Mouse (Mus musculus): ENCODE data around the gene Ankra2. TPM values are rescaled to one million over a fixed set of nuclear protein-coding genes. Genes with fewer than 3 reads are reported as not detected.

The Ankra2 gene
- polyA plus RNA-seq (2016; fragmentation: Nextera tagmentation; extraction: Ambion mirVana), result 42.2 and 44.8 TPM in 2 replicates

DNA sequence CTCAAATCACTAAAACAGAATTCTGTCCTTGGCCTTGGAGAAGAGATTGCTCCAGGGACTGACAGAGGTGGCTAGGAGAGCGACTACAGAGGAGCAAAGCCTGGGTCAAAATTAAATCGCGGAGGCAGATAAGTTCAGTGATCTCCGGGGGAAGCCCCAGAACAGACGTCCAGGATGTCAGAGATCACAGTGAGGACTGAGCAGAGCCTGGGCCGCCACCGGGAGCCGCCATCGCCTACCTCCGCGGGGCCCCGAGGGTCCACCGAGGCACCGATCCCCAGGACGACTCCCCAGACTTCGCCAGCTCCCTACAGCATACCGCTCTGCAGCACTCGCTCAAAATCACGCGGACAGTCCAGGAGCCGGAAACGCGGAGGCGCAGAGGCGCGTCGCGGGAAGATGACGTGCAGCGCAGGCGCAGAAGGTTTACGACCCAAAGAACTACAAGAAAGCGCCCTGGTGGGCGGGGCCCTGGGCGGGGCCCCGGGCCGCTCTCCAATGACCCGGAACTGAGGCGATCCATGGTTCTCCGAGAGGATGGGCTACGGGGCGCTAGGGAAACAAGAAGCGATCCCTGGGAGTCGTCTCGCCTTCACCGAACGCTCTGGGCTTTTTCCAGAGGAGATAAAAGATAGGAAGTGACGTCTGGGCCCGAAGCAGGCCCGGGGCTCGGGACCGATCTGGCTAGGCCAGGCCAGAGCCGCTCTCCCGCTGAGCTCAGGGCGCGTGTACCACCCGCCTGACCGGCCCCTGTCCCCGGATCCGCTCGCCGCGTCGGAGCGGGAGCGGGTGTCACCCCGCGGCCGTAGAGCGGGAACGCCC, at the start of gene Ankra2, which contains the start of gene Utp15:
Ankra2 (plus strand) TSS at position 439 of the 822 bp plus-strand sequence.
Utp15 (minus strand) TSS at position 406 of the 822 bp plus-strand sequence.
- H3K4me3 ChIP-seq, result peak within 1 kb of the TSS; percentile 65
- WGBS, result under 1% methylated on average over 71 of the region's 71 CpGs
- no peaks in the 10 kb centered on the region for H3K27me3 ChIP-seq
- H3K4me1 ChIP-seq, result peaks cover 18% of the 10 kb centered on the region
- H3K9me3 ChIP-seq (replicated peaks), result no peaks in the 10 kb centered on the region
- H3K36me3 ChIP-seq, result peaks cover 23% of the 10 kb centered on the region
- peak within 1 kb of the TSS; percentile 86 for H3K9ac ChIP-seq
- H3K4me2 ChIP-seq (replicated peaks), result peak within 1 kb of the TSS; percentile 91
- H3K27ac ChIP-seq, result peak within 1 kb of the TSS; percentile 95
- peak; percentile 99 for ATAC-seq (ENCODE audit: low FRiP score)

DNA sequence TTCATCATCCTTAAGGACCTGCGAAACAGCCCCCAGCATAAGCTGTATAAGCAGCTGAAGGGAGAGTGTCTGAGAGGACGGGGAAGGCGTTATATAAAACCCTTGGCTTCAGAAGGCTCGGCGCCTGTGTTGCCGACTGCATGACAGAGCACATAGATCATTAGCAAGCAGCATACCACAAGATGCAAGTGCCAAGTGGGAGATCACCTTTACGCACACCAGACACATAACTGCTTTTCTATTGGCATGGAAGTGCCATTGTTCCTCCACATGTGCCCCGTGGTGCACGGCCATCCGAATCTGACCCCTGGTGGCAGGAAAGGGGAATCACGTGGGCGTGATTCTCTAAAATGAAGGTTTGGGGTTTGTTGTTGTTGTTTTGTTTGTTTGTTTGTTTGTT, 40.0 kb upstream of the Ankra2 start:
- H3K27me3 ChIP-seq, result 0 out of 2 replicates have a peak, but pooled peaks cover 2% of the 10 kb centered on the region
- H3K9me3 ChIP-seq (replicated peaks), result no peaks in the 10 kb centered on the region
- no peak for ATAC-seq (ENCODE audit: low FRiP score)
- H3K4me1 ChIP-seq, result no peaks in the 10 kb centered on the region
- 0 out of 2 replicates have a peak overlapping the region, but pooled peaks have one; percentile 9 for H3K4me2 ChIP-seq (replicated peaks)
- H3K27ac ChIP-seq, result no peak overlapping the region
- no peak overlapping the region for H3K4me3 ChIP-seq
- WGBS, result 43% methylated on average over 12 of the region's 12 CpGs
- H3K36me3 ChIP-seq, result no peaks in the 10 kb centered on the region
- H3K9ac ChIP-seq, result no peak overlapping the region

DNA sequence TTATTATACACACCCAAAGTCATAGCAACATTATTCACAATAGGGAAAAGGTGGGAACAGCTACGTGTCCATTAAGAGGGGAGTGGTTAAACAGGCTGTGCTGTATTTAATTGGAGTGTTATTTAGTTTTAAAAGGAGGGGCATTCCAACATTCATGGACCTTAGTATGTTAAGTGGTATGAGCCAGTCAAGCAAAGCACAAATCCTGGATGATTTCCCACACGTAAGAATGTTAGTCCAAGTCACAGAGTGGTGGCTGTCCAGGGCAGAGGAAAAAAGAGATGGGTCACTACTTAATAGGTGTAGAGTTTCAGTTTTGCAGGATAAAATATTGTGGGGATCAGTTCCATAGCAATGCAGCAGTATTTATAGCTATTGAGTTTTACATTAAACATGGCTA, 36.6 kb upstream of the Ankra2 start:
- Histone ChIP-seq H3K4me1 (no peaks in the 10 kb centered on the region), H3K27ac (no peak overlapping the region), H3K9me3 (replicated peaks) (no peaks in the 10 kb centered on the region), H3K27me3 (no peaks in the 10 kb centered on the region), H3K36me3 (no peaks in the 10 kb centered on the region), H3K4me2 (replicated peaks) (no peak overlapping the region), H3K4me3 (no peak overlapping the region), H3K9ac (no peak overlapping the region)
- 84% methylated on average over 2 of the region's 2 CpGs for WGBS
- no peak for ATAC-seq (ENCODE audit: low FRiP score)

DNA sequence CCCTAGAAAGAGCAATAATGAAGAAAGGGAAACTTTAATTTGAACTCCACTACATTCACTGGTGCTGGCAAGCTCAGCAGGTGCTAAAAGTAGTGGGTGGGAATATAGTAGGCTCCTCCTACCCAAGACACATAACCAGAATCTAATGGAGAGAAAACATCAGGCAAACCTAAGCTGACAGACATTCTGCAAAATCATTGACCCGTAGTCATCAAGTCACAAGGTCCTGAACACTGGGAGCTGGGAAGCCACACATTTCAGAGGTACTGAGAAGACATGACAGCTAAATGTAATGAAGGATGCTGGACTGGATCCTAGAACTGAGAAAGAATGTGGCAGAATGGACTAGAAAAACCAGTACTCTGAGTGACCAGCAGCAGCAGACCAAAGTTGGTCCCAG, 32.4 kb upstream of the Ankra2 start:
- H3K27me3 ChIP-seq, result no peaks in the 10 kb centered on the region
- H3K4me2 ChIP-seq (replicated peaks), result no peak overlapping the region
- H3K4me1 ChIP-seq, result no peaks in the 10 kb centered on the region
- WGBS, result 88% methylated on average over 1 of the region's 1 CpGs
- H3K9ac ChIP-seq, result no peak overlapping the region
- H3K36me3 ChIP-seq, result no peaks in the 10 kb centered on the region
- ATAC-seq (ENCODE audit: low FRiP score), result no peak
- no peaks in the 10 kb centered on the region for H3K9me3 ChIP-seq (replicated peaks)
- H3K4me3 ChIP-seq, result no peak overlapping the region
- no peak overlapping the region for H3K27ac ChIP-seq

DNA sequence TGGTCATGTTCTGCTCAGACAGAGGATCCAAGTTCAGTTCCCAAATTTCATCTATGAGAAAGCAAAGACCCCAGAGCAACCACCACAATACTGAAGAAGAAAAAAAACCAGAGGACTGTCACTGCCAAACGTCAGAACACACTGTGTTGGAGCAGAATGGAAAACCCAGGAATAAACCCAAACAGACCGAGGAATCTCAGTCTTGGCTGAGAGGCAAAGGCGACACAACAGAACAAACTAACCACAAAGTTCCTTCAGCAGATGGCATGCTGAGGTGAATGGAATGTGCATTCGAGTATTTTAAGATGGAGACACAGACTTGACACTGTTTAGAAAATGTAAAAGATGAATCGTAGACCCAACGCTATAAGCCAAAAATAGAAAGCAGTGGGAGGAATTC, 27.4 kb upstream of the Ankra2 start:
- Histone ChIP-seq H3K4me2 (replicated peaks) (no peak overlapping the region), H3K36me3 (no peaks in the 10 kb centered on the region), H3K4me3 (no peak overlapping the region), H3K9ac (no peak overlapping the region), H3K4me1 (no peaks in the 10 kb centered on the region), H3K9me3 (replicated peaks) (no peaks in the 10 kb centered on the region), H3K27me3 (0 out of 2 replicates have a peak, but pooled peaks cover 2% of the 10 kb centered on the region), H3K27ac (no peak overlapping the region)
- ATAC-seq (ENCODE audit: low FRiP score), result no peak
- 80% methylated on average over 6 of the region's 6 CpGs for WGBS

DNA sequence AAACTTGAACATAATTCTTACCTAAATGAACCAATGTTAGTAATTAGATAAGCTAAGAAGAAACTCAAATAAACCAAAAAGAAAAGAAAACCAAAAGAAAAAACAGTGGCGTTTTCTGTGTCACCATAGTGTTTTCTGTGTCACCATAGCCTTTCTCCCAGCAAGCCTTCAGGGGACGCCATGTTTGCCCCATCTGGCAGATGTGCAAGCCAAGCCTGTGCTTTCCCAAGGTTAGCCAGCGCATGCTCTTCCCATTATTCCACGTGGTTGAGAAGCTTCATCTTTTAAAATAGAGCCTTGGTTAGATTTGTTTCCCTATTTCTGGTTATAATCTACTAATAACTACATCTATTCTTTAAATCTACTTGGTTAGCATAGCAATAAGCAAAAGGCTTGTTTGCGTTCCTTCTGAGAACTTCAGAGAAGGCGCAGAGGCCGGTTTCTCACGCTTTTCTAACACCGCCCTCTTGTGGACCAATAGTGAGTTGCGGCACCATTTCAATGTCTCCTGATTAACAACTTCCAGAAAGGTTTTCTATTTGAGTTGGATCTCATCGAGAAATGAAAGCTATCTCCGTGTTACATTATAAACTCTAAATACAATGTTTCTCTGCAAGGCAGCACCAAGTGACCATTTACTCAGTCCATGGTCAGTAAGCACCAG, 22.8 kb upstream of the Ankra2 start:
- WGBS, result 21% methylated on average over 12 of the region's 12 CpGs
- Histone ChIP-seq H3K9ac (no peak overlapping the region), H3K4me2 (replicated peaks) (no peak overlapping the region), H3K36me3 (no peaks in the 10 kb centered on the region), H3K4me3 (no peak overlapping the region), H3K4me1 (0 out of 2 replicates have a peak, but pooled peaks cover 5% of the 10 kb centered on the region), H3K27ac (no peak overlapping the region), H3K9me3 (replicated peaks) (no peaks in the 10 kb centered on the region), H3K27me3 (0 out of 2 replicates have a peak, but pooled peaks cover 2% of the 10 kb centered on the region)
- no peak for ATAC-seq (ENCODE audit: low FRiP score)

DNA sequence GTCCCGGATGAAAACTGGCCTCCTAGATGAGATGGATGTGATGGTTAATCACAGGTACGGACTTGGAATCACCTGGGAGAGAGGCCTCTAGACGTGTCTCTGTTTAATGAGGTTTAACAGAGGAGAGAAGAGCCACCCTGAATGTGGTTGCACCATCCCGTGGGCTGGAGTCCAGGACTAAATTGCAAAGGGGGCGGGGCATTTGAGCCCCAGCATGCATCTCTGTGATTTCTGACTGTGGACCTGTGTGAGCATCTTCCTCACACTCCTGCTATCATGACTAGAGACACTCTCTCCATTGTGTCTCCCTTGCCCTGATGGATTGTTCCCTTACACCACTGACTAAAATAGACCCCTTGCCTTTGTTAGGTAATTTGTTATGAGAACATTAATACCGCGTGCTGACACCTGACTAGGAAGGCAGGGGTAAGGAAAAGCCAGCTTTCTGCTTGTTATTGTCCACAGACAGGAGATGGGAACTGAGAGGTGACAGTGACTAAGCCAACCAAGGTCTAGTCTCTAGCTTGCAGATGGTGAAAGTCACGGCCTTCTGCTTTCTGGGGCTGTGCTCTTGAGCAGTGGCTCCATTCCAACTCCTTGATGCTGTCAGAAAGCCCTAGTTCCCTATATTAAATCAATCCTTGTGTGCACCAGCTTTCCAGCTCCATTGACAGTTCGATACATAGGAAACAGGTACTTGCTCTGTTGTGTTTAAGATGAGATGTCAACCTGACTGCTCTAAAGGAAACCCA, 21.2 kb upstream of the Ankra2 start:
- no peak overlapping the region for H3K9ac ChIP-seq
- no peak overlapping the region for H3K27ac ChIP-seq
- no peak for ATAC-seq (ENCODE audit: low FRiP score)
- H3K4me1 ChIP-seq, result peaks cover 9% of the 10 kb centered on the region; the same call in 1 of the 2 replicates
- H3K27me3 ChIP-seq, result 0 out of 2 replicates have a peak, but pooled peaks cover 2% of the 10 kb centered on the region
- no peaks in the 10 kb centered on the region for H3K9me3 ChIP-seq (replicated peaks)
- H3K36me3 ChIP-seq, result no peaks in the 10 kb centered on the region
- WGBS, result 75% methylated on average over 9 of the region's 9 CpGs
- H3K4me2 ChIP-seq (replicated peaks), result no peak overlapping the region
- no peak overlapping the region for H3K4me3 ChIP-seq

DNA sequence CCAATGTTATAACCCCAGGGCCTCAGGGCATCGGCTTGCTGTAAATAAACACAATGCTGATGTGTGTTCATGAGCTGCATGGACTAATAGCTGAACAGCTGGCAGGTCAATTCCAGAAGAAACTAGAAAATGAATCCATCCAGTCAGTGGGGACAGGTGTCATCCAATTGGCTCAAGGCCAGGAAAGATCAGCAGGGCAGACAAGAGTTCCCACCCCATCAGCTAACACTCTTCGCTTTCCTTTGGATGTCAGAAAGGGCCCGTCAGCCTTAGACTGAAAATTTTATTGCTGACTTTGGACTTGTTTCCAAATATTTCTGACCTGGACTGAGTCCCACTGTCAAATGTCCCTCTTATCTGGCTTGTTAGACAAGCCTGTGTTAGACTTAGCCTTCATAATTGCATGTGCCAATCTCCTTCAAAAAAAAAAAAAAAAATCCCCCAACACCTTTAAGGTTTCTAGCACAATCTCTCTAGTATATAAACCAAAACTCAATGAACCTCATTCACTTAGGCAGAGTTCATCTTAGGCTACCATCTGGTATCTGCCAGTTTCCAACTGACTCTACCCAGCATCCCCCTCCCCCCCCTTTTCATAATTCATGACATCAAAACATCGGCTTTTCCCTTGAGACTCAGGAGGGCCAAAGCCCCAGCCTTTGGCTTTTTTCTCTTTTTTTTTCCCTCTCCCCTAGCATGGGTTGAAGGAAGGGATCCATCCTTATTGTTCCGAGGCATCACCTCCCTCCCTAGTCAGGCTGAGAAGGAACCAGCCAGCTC, 18.1 kb upstream of the Ankra2 start:
- 68% methylated on average over 5 of the region's 5 CpGs for WGBS
- Histone ChIP-seq H3K4me2 (replicated peaks) (no peak overlapping the region), H3K36me3 (peaks cover 23% of the 10 kb centered on the region), H3K9ac (no peak overlapping the region), H3K27me3 (no peaks in the 10 kb centered on the region), H3K9me3 (replicated peaks) (no peaks in the 10 kb centered on the region), H3K4me1 (peaks cover 9% of the 10 kb centered on the region; the same call in 1 of the 2 replicates), H3K27ac (no peak overlapping the region), H3K4me3 (no peak overlapping the region)
- ATAC-seq (ENCODE audit: low FRiP score), result no peak

DNA sequence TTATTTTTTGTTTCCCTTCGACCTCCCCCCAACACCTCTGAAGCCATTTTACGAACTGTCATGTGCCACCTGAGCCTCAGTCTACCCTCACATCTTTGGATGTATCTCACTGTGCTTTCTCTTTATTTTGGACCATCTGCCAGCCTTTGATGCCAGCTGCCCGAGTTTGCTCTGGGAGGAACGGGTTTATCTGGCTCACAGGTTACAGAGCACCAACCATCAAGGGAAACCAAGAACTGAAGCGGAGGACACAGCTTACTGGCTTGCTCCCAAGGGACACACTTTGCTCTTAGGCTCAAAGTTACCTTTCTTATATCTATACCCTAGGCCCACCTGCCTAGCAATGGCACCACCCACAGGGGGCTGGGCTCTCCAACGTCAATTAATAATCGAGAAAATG, 17.5 kb upstream of the Ankra2 start:
- no peak for ATAC-seq (ENCODE audit: low FRiP score)
- Histone ChIP-seq H3K4me2 (replicated peaks) (no peak overlapping the region), H3K9me3 (replicated peaks) (no peaks in the 10 kb centered on the region), H3K27me3 (no peaks in the 10 kb centered on the region), H3K36me3 (peaks cover 29% of the 10 kb centered on the region), H3K4me3 (no peak overlapping the region), H3K4me1 (peaks cover 9% of the 10 kb centered on the region; the same call in 1 of the 2 replicates), H3K9ac (no peak overlapping the region), H3K27ac (no peak overlapping the region)
- 64% methylated on average over 7 of the region's 7 CpGs for WGBS

DNA sequence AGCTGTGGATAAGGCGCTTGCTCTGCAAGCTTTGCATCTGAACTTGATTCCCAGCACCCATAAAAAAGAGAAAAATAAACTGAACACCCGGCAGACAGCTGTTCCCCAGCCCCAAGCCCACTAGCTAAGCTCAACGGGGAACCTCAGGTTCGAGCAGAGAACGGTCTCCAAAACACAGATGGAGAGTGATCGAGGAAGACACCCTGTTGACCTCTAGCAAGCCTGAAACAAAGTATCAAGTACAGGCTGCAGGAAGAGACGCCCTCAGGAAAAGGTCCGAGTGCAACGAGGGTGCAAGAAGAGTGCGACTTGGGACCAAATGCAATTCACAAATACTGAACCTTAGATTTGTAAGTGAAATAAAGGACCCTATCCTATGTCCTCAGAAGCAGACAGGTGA, 13.3 kb upstream of the Ankra2 start:
- Histone ChIP-seq H3K9ac (no peak overlapping the region), H3K4me2 (replicated peaks) (no peak overlapping the region), H3K4me1 (peaks cover 6% of the 10 kb centered on the region; the same call in 1 of the 2 replicates), H3K27ac (no peak overlapping the region), H3K9me3 (replicated peaks) (no peaks in the 10 kb centered on the region), H3K4me3 (no peak overlapping the region), H3K27me3 (no peaks in the 10 kb centered on the region), H3K36me3 (peaks cover 62% of the 10 kb centered on the region)
- 91% methylated on average over 10 of the region's 10 CpGs for WGBS
- no peak for ATAC-seq (ENCODE audit: low FRiP score)

DNA sequence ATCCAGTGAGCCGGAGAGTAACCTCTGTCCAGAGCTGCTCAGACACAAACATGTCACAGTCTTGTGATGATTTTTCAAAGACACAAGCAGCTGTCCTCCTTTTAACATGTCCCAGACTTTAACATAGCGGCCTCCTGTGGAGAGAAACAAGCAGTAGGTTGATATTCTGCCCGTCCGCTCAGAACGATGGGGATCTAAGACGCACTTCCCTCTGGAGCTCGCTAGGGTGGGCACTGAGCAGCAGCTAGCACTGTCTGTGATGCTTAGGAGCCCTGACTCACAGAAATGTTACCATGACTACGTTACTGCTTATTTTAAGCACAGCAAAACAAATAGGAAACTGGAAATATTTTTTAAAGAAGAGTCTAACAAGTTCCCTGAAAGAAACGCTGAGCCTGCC, 8.0 kb upstream of the Ankra2 start:
- Histone ChIP-seq H3K9ac (no peak overlapping the region), H3K27ac (no peak overlapping the region), H3K4me1 (no peaks in the 10 kb centered on the region), H3K27me3 (no peaks in the 10 kb centered on the region), H3K4me3 (no peak overlapping the region), H3K9me3 (replicated peaks) (no peaks in the 10 kb centered on the region), H3K4me2 (replicated peaks) (no peak overlapping the region), H3K36me3 (peaks cover 78% of the 10 kb centered on the region)
- ATAC-seq (ENCODE audit: low FRiP score), result no peak
- WGBS, result 76% methylated on average over 9 of the region's 9 CpGs
